Mouse (Mus musculus) kidney, postnatal 0 days (tissue): Measurements from ENCODE around the gene Fbxo39. TPM values are rescaled to one million over a fixed set of nuclear protein-coding genes. Genes with fewer than 3 reads are reported as not detected.

ENCODE experiments used
- ATAC-seq: fragments of 200-750 bp; cut with Nextera tagmentation; replicated peaks from 2 replicates; pipeline ENCODE4 v1.8.0; 2017; ENCODE audit warnings: low read depth, moderate number of reproducible peaks, moderate TSS enrichment, moderate library complexity; ENCODE audit not compliant: low FRiP score
- DNase-seq: peaks from one replicate; pipeline ENCODE4 v3.0.0-alpha.2; 2016; ENCODE audit warnings: low spot score
- H3K27ac ChIP-seq: fragments of 300-500 bp; sonication (generic); 2 replicates; pipeline ENCODE4 v1.5.1; 2014; ENCODE audit warnings: mild to moderate bottlenecking
- H3K27me3 ChIP-seq: fragments of 300-500 bp; sonication (generic); 2 replicates; pipeline ENCODE4 v1.6.1; 2014; ENCODE audit warnings: low read length, mixed read lengths; ENCODE audit not compliant: insufficient read depth
- H3K36me3 ChIP-seq: fragments of 300-500 bp; sonication (generic); 2 replicates; pipeline ENCODE4 v1.6.1; 2014; ENCODE audit warnings: low read length, mixed read lengths; ENCODE audit not compliant: insufficient read depth
- H3K4me1 ChIP-seq: fragments of 300-500 bp; sonication (generic); replicated peaks from 2 replicates; pipeline ENCODE4 v1.6.1; 2014; ENCODE audit warnings: antibody characterized with exemption, low read length, mixed read lengths; ENCODE audit not compliant: insufficient read depth
- H3K4me2 ChIP-seq: fragments of 300-500 bp; sonication (generic); 2 replicates; pipeline ENCODE4 v1.6.1; 2014; ENCODE audit warnings: mild to moderate bottlenecking, low read length, moderate library complexity, mixed read lengths
- H3K4me3 ChIP-seq: fragments of 300-500 bp; sonication (generic); replicated peaks from 2 replicates; pipeline ENCODE4 v1.5.1; 2014; ENCODE audit warnings: low read depth, low read length
- H3K9ac ChIP-seq: fragments of 300-500 bp; sonication (generic); 2 replicates; pipeline ENCODE4 v1.6.1; 2014; ENCODE audit warnings: low read depth, low read length
- H3K9me3 ChIP-seq: fragments of 300-500 bp; sonication (generic); replicated peaks from 2 replicates; pipeline ENCODE4 v1.6.1; 2016; ENCODE audit warnings: low read length, inconsistent platforms, mixed read lengths
- CTCF ChIP-seq: IDR thresholded peaks from 2 replicates; pipeline ENCODE4 v1.5.1; 2016; ENCODE audit warnings: antibody characterized with exemption, low read depth, mild to moderate bottlenecking, moderate library complexity
- WGBS: fragments of 180-500 bp; shearing (Covaris S2); extraction: QIAGEN DNeasy Blood & Tissue Kit; methylation state at CpG from one replicate; pipeline ENCODE4 v1.1.7; 2014; 5-methylcytosine and 5-hydroxymethylcytosine counted together
- polyA plus RNA-seq: library from polyadenylated mRNA; unstranded; fragments of >200 nt; fragmentation: Nextera tagmentation; extraction: Ambion mirVana; gene quantifications from 2 replicates; pipeline ENCODE4 v1.2.1, GENCODE M21; 2015

Gene Fbxo39
- polyA plus RNA-seq, 1 experiment from 2014 or later = not detected

DNA sequence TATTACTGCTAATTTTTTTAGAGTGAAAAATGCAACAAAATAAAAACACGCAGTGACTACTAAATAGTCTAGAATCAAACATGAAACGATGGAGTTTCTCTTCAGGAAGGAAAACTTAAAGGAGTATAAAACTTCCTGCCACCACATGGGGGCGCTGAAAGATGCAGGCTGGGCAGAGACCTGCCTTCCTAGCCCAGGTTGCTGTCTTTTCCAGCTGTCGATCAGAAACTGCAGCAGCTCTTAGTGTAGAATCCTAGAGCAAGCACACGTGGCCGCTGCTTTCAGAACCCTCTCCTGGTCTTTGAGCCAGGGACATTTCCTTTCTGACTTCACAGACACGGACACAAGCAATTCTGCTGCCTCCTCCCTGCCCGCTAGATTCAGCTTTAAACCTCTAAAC lies 29.7 kb downstream of the Fbxo39 start:
- ATAC-seq = no peak
- no peak overlapping the region for H3K9ac ChIP-seq
- 23% methylated on average over 8 of the region's 8 CpGs for WGBS
- peaks cover 6% of the 10 kb centered on the region; the same call in 1 of the 2 replicates for H3K4me1 ChIP-seq
- no peaks in the 10 kb centered on the region for H3K27me3 ChIP-seq
- no peaks in the 10 kb centered on the region for H3K9me3 ChIP-seq
- peak; percentile 79 for TF ChIP-seq CTCF
- H3K36me3 ChIP-seq = no peaks in the 10 kb centered on the region
- H3K27ac ChIP-seq = no peak overlapping the region
- no peak overlapping the region for H3K4me3 ChIP-seq
- H3K4me2 ChIP-seq = no peak overlapping the region
- peak; percentile 77 for DNase-seq

GRCm38 (mm10) chr11:72344486-72344885 lies 30.2 kb downstream of the Fbxo39 start:
- H3K4me2 ChIP-seq = no peak overlapping the region
- H3K27me3 ChIP-seq = no peaks in the 10 kb centered on the region
- H3K9ac ChIP-seq = no peak overlapping the region
- TF ChIP-seq CTCF = no peak
- H3K4me3 ChIP-seq = no peak overlapping the region
- H3K36me3 ChIP-seq = no peaks in the 10 kb centered on the region
- peaks cover under 1% of the 10 kb centered on the region; the same call in 1 of the 2 replicates for H3K4me1 ChIP-seq
- no peaks in the 10 kb centered on the region for H3K9me3 ChIP-seq
- H3K27ac ChIP-seq = no peak overlapping the region
- no peak for DNase-seq
- WGBS = 84% methylated on average over 11 of the region's 11 CpGs
- ATAC-seq = no peak

GRCm38 (mm10) chr11:72348563-72348962 lies 34.3 kb downstream of the Fbxo39 start:
- H3K27me3 ChIP-seq = no peaks in the 10 kb centered on the region
- TF ChIP-seq CTCF = no peak
- H3K9me3 ChIP-seq = no peaks in the 10 kb centered on the region
- no peaks in the 10 kb centered on the region for H3K36me3 ChIP-seq
- no peak overlapping the region for H3K4me3 ChIP-seq
- no peak overlapping the region for H3K4me2 ChIP-seq
- 42% methylated on average over 10 of the region's 10 CpGs for WGBS
- no peak overlapping the region for H3K9ac ChIP-seq
- ATAC-seq = no peak
- no peaks in the 10 kb centered on the region; the same call in 1 of the 2 replicates for H3K4me1 ChIP-seq
- no peak overlapping the region for H3K27ac ChIP-seq
- DNase-seq = no peak

- no peak overlapping the region for H3K4me3 ChIP-seq
- no peak overlapping the region for H3K4me2 ChIP-seq
- no peaks in the 10 kb centered on the region for H3K36me3 ChIP-seq
- H3K27ac ChIP-seq = no peak overlapping the region
- ATAC-seq (no peak), DNase-seq (no peak)
- no peaks in the 10 kb centered on the region for H3K27me3 ChIP-seq
- H3K4me1 ChIP-seq = no peaks in the 10 kb centered on the region; the same call in 1 of the 2 replicates
- H3K9me3 ChIP-seq = no peaks in the 10 kb centered on the region
- no peak overlapping the region for H3K9ac ChIP-seq
- no peak for TF ChIP-seq CTCF
- WGBS = 43% methylated on average over 8 of the region's 8 CpGs
Observed at GRCm38 (mm10) chr11:72349016-72349415, 34.8 kb downstream of the Fbxo39 start.

DNA sequence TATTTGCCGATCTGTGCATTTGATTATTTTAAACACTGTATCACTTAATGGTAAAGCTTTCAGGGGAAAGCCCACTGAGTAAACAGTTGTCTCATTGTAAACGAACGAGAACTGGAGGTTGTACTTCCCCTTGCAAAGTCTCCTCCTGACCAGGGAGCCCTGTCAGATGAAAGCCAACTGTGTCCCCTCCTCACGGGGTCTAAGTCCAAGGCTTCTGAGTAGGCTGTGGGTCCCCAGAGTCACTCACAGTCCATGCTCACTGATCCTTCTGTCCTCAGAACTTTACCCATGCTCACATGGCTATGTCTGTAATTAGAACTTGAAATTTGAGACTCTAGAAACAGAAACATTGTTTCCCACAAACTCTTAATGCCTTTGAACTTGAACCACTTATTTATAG lies 35.4 kb downstream of the Fbxo39 start:
- WGBS = 57% methylated on average over 4 of the region's 4 CpGs
- Histone ChIP-seq H3K9ac (no peak overlapping the region), H3K27me3 (no peaks in the 10 kb centered on the region), H3K4me2 (no peak overlapping the region), H3K4me3 (no peak overlapping the region), H3K36me3 (no peaks in the 10 kb centered on the region), H3K27ac (no peak overlapping the region), H3K9me3 (no peaks in the 10 kb centered on the region), H3K4me1 (no peaks in the 10 kb centered on the region; the same call in 1 of the 2 replicates)
- no peak for ATAC-seq
- no peak for TF ChIP-seq CTCF
- DNase-seq = no peak

DNA sequence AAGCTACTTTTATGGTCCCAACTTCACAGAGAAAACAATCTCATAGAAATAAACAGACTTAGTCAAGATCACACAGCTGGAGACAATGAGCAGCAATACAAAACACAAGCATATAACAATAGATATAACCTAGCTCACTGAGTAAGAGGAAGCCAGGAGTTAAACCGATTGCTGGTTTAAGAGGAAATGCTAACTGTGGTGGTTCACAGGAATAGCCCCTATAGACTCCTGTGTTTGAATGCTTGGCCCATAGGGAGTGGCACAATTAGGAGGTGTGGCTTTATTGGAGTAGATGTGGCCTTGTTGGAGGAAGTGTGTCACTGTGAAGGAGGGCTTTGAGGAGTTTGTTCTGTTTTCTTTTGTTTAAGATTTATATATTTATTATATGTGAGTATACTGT lies 38.0 kb downstream of the Fbxo39 start:
- no peak for DNase-seq
- Histone ChIP-seq H3K4me1 (no peaks in the 10 kb centered on the region; the same call in 1 of the 2 replicates), H3K27me3 (no peaks in the 10 kb centered on the region), H3K27ac (no peak overlapping the region), H3K4me3 (no peak overlapping the region), H3K36me3 (no peaks in the 10 kb centered on the region), H3K9ac (no peak overlapping the region), H3K9me3 (no peaks in the 10 kb centered on the region), H3K4me2 (no peak overlapping the region)
- no peak for ATAC-seq
- WGBS = 51% methylated on average over 1 of the region's 1 CpGs
- TF ChIP-seq CTCF = no peak

- no peak for ATAC-seq
- Histone ChIP-seq H3K4me1 (no peaks in the 10 kb centered on the region; the same call in 1 of the 2 replicates), H3K4me2 (no peak overlapping the region), H3K36me3 (no peaks in the 10 kb centered on the region), H3K9ac (no peak overlapping the region), H3K4me3 (no peak overlapping the region), H3K27me3 (no peaks in the 10 kb centered on the region), H3K27ac (no peak overlapping the region), H3K9me3 (no peaks in the 10 kb centered on the region)
- TF ChIP-seq CTCF = no peak
- no peak for DNase-seq
- 87% methylated on average over 3 of the region's 3 CpGs for WGBS
Observed at GRCm38 (mm10) chr11:72353186-72353585, 38.9 kb downstream of the Fbxo39 start.
